Mouse (Mus musculus) layer of hippocampus, adult 18-20 months (tissue): ENCODE data around the gene 4930596D02Rik. TPM values are rescaled to one million over a fixed set of nuclear protein-coding genes. Genes with fewer than 3 reads are reported as not detected.
A peak's percentile ranks its signal among the peaks of the same experiment; 100 is the strongest.

Source experiments
- DNase-seq, 2 experiments: peaks; one replicate each; pipeline ENCODE4 v3.0.0; 2022; ENCODE audit warnings: low spot score in 2 of 2
- long read RNA-seq: library from polyadenylated mRNA; stranded (forward); transcript quantifications from one replicate; pipeline ENCODE4 v2.0.0, GENCODE M21; 2021
- total RNA-seq, 2 experiments: library from RNA; stranded (reverse); gene quantifications; 2 replicates each; pipeline ENCODE4 v1.2.3; 2021

4930596D02Rik gene
- not detected for total RNA-seq
- long read RNA-seq = 0 reads

DNA sequence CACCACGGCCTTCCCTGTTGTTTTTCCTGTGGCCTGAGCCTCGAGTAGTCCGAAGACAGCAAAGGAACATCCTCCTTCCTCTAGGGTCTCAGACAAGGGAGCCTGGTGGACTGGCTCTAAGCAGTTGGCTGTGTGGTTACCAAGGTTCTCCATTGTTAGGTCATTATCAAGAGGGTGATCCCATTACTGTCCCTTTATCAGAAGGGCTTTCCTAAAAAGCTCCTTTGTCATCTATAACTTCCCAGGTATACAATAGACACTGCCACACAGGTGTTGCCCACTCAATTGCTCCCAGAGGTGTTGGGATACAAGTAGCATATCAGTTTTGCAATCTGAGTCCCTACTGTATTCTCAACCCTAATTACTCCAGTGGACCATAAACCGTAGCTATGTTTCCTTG is at the start of gene 4930596D02Rik:
TSS of gene 4930596D02Rik (minus strand) at position 101 of the 400 bp plus-strand sequence.
- no peak for DNase-seq

- DNase-seq = no peak
Measured at GRCm38 (mm10) chr14:35853254-35853653, 41.5 kb upstream of the 4930596D02Rik start.

DNA sequence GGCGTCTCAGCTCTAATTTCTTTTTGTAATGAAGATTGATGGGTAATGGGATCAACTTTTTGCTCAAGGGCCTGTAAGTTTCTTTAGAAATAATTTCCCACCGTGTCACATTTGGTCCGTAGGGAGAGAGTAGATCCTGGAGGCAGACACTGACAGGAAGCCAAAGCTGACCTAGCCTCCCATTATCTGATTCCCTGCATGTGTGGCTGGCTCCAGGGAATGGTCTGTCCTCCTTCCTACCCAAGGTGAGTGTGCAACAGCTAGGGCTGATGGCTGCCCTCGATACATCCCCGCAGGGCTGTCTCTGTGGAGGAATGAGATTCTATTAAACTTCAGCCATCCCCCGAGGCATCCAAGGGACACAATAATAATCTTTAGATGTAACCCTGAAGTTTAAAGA is 33.5 kb upstream of the 4930596D02Rik start:
- DNase-seq = no peak

- DNase-seq = no peak
Measured at GRCm38 (mm10) chr14:35842111-35842721, 30.4 kb upstream of the 4930596D02Rik start.

DNA sequence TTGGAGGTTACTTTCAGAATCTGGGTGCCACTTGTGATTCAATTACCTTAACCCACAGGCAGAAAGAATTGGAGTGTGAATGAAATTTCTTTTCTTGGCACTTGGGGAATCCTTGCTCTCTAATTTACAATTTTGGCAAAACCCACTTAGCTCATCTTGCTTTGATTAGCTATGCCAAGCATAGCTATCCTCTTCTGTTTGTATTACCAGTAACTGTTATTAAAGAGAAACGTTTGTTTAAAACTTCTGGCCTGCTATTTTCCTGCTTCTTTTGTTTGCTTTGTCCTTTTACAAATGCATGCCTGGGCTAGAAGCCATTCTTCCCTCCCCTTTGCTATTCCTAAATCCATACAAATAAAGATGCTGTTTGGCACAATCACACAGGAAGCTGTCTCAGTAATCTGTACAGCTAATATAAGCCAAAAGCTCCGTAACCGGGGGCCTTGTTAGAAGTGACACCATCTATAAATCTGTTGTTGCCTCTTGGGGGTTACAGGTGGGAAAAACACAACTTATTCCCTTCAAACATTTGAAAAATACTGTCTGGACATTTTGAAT is 19.0 kb downstream of the 4930596D02Rik start:
- peak in 1 of 2 experiments; percentile 3 for DNase-seq

DNA sequence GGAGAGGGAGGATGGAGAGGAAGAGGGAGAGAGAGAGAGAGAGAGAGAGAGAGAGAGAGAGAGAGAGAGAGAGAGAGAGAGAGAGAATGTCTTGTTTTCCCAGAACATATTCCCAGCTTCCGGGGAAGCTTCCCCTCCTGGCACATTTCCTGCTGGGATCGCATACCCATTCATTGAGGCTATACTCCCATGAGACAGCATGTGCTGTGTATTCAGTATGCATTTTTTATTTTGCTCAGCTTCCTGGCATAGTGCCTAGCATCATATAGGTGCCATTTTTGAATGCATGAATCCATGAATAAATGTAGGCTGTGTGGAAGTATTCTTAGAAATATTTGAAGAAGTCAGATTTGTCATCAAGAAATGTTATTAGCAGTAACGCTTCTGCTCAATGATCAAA is 31.7 kb downstream of the 4930596D02Rik start:
- DNase-seq = no peak

DNA sequence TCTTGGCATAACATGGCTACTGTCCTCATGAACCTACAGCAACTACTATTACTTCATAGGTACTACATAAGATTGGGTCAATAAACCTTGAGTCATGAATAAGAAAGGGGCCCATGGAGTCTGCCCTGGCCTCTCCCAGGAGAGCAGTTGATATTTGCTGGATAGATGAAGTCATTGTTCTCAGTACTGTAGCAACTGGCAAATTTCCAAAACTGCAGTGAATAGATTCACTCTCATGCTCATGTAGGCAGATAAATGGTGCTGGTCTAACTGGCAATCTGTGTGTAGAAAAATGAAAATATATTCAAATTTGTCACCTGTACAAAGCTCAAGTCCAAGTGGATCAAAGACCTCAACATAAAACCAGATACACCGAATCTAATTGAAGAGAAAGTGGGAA is 38.5 kb downstream of the 4930596D02Rik start:
- DNase-seq = no peak
